Mouse (Mus musculus) right cerebral cortex, postnatal 4 days (tissue): Measurements from ENCODE around the gene Evi5l.
"Not testable (repeated sequence)": the region's sequence is repeated elsewhere in the genome, so short reads cannot be mapped to it uniquely, and the experiment has no call there.

ENCODE experiments used
- DNase-seq: peaks from one replicate; pipeline ENCODE4 v3.0.0-alpha.2; 2022

Evi5l gene

DNA sequence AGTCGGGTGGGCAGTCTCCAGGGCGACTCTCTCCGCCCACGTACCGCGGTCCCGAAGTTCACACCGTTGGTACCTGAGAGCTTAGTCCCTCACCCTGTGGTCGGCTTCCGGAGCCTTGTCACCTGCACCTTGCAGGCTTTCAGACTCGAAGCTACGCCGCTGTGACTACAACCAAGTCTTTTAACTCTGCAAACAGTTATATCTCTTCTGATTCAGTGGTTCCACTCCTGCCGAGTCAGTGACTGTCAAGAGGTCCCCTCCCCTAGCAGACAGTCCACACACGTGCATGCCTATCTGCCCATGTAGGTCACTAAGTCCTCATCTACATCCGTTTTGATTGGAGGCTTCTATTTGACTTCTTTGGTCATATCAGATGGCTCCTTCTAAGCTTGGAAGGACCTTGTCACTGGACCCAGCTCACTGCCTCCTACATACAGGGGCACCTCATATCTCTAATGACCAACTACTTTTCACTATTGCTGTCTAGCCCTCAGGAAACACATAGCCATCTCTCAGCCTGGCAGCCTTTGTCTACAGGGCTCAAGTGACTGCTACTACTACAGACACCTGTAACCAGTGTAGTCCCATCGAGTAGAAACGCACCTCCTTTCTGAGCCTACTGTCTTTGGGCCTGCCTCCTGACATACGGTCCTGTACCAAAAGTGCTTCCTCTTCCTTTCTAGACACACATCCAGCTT, 73.0 kb downstream of the Evi5l start:
- DNase-seq, result no peak

DNA sequence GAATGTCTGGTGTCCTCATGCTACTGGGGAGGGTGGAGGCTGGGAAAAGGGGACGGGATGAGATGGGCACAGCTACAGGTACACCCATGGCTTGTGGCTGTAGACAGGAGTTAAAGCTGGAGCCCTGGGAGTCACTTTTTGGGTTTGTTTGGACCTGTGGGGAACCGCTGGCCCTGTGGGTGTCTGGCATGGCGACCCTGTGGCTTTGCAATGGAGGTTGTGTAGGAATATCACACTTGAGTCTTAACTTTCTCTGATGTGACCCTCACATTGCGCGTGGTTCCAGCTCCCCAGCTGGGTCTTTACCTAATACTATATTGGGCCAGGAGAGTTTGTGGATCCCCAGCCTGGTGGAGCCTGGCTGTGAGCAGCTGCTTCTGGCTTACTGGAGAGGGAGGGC, 78.7 kb downstream of the Evi5l start:
- DNase-seq, result no peak

DNA sequence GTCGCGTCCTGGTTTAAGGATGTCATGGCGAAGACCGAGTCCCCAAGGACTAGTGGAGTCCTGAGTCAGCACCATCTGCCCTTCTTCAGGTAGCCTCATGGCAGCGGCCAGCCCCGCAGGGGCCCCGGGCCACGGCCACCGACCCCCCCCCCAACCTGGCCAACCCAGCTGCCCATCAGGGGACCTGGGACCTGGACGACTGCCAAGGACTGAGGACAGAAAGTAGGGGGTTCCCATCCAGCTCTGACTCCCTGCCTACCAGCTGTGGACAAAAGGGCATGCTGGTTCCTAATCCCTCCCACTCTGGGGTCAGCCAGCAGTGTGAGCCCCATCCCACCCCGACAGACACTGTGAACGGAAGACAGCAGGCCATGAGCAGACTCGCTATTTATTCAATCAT, 79.4 kb downstream of the Evi5l start:
- DNase-seq, result no peak

DNA sequence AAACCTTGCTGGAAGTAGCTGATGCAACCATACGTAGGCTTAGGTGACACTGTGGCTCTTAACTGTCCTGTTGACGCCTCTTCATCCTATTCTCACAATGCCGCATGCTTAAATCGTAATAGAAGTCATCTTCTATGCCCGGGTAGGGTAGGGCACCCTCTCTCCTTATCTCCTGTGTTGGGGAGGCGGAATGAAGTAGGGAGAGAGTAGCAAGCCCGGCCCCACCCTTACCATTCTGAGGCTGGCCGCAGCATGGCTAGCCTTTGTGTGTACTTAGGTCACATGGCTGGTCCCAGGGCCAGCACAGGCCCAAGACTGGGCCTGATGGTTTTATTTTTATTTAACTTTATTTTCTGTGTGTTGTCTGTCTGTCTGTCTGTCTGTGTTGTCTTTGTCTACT, 80.9 kb downstream of the Evi5l start:
- DNase-seq, result no peak

DNA sequence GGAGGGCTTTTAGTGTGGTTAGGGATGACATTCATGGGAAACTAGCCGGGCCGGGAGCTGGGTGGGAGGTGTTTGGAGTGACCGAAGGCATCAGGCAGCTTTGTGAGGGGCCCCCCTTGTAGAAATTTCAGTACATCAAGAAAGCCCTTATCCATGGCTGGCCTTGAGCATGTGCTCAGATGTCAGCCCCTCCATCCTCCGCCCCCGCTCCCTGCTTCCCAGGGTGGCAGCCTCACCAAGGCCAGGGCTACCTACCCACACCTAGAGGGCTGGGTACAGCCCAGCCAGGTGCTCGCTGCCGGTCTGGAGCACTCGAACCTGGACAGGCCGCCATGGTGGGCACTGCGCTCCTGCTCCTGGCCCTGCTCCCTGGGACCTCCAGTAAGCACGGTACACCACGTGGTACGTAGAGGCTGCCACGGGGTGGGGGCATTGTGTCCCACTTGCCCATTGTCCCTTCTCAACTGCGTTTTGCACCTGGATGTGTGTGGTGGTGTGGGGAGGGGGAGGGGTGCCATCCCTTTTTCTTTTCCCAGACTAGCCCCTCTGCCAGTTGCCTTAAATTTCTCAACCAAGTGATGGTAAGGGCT, 81.7 kb downstream of the Evi5l start, which contains the start of gene Tgfbr3l:
Tgfbr3l (plus strand) TSS at position 264 of the 590 bp plus-strand sequence.
- DNase-seq, result no peak

DNA sequence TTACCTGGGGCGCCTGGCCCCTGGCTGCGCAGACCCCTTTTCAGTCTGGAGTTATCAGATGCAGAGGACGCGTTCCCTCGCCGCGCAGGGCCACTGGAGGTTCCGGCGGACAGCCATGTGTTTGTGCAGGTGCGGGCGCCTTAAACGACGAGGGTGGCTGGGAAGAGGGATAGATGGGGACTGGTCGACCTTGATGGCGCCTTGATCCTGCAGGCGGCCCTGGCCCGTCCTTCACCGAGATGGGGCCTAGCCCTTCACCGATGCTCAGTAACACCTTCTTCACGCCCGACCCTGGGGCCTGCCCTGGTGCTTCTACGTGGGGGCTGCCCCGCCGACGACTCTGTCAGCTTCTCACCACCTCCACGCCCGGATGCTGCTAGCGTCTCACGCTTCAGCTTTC, 82.8 kb downstream of the Evi5l start:
- DNase-seq, result no peak

DNA sequence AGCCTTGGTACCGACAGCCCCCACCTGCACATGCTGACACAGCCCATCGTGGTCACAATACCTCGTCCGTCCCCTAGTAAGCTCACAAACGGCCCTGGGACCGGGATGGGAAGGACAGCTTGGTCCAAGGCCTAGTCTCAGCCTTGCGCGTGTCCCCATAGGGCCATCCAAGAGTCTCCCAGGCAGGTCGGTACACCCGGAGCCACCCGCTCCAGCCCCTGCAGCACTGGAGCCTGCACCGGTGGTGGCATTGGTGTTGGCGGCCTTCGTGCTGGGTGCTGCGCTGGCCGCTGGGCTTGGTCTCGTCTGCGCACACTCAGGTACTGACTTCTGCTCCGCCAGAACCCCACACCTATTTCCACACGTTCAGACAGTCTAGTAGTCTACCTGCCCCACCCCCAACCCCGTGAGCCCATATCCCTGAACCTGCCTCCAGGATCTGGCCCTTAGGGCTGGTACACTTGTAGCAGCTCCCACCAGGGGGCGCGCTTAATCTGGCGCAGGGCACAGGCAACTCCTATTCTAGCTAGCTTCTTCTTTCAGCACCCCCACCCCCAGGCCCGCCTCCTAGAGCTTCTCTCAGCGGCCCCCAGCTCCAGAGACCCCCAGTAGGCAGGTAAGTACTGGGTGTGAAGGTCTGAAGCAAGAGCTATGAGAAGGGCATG, 84.1 kb downstream of the Evi5l start:
- DNase-seq, result peak; percentile 93

DNA sequence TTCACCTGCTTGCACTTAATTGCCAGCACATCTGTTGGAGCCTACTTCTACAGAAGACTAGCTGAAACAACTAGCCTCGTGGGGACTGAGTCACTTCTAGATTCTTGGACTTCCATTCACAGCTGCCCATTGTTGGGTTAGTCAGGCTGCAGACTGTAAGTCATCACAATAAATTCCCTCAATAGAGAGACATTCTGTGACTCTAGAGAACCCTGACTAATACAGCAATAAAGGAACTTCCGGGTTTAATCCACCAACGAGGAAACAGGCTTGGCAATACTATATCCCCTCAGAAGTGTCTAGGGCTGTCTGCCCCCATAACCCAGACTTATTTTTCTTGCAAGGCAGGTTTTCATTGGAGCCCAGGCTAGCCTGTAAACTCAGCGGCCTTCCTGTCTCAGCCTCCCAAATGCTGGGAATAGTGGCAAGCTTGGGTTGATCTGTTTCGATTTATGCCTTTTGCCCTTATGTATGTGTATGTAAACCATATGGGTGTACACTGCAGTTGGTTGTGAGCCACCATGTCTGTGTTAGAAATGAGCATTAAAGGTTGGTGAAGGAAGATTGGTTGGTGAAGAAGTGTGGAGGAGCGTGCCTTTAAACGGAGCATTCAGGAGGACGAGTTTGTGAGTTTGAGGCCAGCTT, 85.9 kb downstream of the Evi5l start:
- DNase-seq, result no peak

DNA sequence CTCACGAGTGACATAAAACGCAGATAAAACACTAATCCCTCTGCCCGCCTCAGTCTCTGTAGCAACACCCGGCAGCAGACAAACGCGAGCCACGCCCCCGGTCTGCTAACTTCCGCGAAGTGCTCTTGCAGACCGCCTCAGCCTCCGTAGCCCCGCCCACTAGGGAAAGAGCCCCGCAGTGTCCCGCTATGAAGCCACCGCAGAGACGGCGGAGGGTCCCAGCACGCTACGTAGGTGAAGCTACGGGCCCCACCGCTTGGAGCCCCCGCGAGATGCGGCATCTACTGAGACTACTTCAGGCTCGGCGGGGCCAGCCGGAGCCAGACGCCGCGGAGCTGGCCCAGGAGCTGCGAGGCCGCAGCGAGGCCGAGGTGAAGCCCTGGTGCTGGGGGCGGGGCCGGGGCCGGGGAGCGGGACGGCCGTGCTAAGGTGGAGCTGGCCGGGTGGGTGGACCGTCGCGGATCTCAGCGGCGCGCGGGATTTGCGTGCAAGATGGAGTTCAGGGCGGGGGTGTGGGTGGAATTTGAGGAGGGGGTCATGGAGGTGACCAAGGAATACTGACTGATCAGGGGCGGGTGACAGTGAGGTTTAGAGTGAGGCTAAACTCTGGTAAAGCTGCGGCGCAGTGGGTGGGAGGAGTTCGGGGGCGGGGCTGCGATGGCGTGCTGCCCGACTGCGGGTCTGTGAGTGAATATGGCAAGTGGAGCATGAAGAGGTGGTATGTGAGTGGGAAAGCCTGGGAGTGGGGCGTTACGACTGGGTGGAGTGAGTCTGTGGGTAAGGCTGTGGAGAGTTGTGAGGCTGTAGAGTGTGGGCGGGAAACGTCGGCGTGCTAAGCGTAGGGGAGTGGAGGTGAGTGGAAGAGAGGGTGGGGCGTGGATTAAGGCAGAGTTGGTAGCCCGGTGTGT, 86.8 kb downstream of the Evi5l start, which contains the start of gene Snapc2:
Snapc2 (plus strand) TSS at position 147 of the 908 bp plus-strand sequence.
- DNase-seq, result peak; percentile 95

DNA sequence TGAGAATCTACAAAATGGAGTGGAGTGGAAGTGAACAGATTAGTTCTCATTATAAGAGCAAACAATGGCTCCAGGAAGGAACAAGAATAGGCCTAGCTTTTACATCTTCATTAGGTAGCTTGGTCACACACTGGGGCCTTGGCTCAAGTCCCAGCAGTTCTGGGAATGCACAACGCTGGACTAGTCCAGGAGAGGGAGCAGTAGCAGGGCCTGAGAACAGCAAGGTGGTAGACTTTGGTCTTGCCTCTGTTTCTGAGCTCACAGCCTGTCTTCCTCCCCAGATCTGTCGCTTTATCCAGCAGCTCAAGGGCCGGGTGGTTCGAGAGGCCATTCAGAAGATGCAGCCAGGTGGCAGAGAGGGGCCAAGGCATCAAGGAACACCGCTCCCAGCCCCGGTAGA, 87.6 kb downstream of the Evi5l start:
- DNase-seq, result peak; percentile 75

DNA sequence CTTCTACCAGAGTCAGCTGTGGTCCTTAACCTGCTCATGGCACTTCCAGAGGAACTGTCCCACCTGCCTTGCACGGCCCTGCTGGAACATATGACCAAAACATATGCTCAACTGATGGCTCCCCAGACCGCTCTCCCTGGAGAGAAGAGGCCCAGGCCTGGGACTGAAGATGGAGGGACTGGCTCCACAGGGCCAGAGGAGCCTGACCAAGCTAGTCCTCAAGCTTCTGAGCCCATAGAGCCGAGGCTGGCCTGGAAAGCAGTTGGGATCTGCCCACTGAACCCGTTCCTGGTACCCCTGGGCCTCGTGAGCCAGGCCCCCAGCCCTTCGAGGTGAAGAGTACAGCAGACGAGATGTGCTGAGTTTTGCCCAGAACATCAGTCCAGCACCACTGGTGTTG, 89.1 kb downstream of the Evi5l start:
- not testable (repeated sequence) for DNase-seq

DNA sequence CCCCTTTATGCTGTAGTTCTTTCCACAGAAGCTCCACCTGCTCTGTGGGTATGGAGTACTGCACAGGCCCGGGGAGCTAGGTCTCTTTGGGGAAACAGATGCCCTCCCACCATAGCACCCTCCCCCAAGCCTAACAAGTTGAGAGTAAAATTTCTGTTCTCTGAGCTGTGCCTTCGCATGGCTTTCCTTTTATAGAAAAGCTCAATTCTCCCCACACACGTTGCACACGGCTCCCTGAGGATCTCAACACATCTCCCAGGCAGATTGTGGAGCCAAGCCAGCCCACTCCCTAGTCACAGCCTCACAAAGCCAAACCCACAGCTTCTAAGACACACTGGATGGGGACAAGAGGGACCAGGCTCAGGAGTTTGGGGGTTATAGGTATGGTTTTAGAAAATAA, 90.5 kb downstream of the Evi5l start:
- DNase-seq, result peak; percentile 82

DNA sequence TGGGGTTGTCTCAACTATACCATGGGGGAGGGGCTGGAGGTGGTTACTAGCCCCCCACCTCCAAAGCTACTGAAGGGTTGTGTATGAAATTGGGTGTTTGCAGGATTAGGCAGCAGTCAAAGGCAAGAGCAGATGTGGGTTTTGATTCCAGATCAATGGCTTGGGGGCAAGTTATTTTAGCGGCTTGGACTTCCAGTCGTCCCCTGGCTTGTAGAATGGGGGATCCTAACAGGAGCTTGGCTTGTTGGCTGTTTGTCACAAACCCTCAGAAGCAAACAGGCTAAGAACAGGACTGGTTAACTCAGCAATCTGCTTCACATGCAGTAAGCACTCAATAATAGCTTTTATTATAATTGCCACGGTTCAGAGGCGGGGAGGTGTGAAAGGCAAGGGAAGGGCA, 91.0 kb downstream of the Evi5l start:
- DNase-seq, result no peak

DNA sequence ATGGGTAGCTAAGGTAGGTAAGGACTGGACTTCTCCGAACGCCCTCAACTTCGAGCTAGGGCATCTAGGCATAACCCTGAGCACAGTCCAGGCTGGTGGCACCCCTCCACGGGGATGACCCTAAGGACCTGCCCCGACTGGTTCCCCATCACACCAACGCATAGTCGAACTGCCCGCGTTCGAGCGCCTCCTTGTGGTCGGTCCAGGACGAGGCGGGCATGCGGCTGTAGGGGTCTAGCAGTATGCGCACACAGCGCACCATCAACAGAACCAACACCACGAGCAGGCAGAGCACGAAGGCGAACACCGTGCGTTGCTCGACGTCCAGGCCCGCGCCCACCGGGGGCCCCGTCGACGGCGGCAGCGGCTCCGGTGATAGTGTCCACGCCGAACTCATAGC, 91.9 kb downstream of the Evi5l start:
- DNase-seq, result peak; percentile 91

DNA sequence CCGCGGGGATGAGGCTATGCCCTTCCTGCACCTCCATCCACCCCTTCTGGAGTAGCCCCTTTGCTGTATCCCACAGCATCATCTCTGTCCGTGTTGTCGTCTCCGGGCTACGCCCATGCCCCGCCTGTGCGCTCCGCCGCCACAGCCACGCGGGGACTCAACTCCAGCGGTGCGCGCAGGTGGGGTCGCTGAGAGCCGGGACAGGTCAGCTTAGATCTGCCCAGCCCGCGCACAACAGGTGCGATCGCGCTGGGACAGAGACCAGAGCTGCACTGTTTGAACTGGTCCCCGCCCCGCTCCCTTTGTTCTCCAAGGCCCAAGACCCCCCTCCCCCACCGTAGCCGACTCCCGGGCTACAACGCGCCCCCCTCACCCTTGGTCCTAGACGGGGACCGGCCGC, 92.3 kb downstream of the Evi5l start:
- DNase-seq, result no peak

DNA sequence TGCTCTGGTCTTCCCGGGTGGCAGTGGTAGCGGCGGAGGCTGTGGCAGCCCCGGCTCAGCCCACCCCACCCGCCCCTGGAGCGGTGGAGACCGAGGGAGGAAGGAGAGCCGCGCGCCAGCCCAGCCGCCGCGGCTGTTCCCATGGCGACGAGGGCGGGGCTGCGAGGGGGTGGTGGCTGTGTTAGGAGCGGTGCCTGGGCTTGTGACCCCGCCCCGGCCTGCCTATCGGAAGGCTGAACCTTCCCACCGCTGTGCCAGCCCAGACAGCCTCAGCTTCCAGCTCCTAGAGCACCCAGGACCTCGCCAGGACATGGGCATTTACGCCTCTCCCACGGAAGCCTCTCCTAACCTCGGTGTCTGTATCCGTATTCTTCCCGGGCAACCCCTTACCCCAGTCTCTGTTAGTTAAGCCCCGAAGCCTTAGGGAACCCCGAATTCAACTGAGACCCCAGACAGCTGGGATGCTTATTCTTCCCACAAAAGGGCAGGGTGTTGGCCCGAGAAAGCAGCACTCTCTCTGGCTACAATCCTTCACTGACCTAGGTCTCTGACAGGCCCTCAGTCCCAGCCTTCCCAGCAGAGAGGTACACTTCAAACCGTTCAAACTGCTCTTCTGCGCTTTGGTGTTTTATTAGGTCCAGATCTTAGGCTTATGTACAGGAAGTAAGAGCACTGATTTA, 92.9 kb downstream of the Evi5l start, which contains the start of gene Ctxn1:
Ctxn1 (minus strand) TSS at position 150 of the 680 bp plus-strand sequence.
- DNase-seq, result peak; percentile 94

DNA sequence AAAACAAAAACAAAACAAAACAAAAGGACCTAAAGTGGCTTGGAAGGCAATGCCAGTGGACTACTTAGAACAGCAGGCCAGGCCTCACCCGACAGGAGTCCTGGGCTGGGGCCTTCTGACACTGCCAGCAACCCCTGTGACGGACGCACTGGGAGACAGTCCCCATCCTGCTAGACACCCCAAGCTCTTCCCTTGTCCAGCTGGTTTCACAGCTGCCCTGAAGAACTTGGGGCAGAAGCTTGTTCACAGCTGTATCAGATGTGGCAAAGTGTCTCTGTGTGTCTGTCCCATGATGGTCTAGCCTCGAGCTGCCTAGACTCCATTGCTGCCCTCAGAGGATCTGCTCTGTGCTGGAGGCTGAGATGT, 93.4 kb downstream of the Evi5l start:
- DNase-seq, result no peak
